Mouse (Mus musculus): ENCODE measurements around the gene Nppc. TPM values are rescaled to one million over a fixed set of nuclear protein-coding genes. Genes with fewer than 3 reads are reported as not detected.

Nppc gene
- total RNA-seq, 2 experiments from 2014 or later: 10.8 to 18.4 TPM

Small RNA genes within 50 kb of the gene (microRNA-seq; reads per million reads assigned to microRNA genes)
- gene Gm22955: not detected

Other genes starting within 250 kb of the Nppc start
- gene Nmur1, start 244.3 kb downstream of the Nppc start, total RNA-seq (2021): not detected
- not detected for gene Tex44, start 244.2 kb downstream of the Nppc start, total RNA-seq (2021)
- 100 to 1,000 TPM; 384 TPM for gene Ptma, start 143.8 kb downstream of the Nppc start, total RNA-seq (2021)
- 10 to 100 TPM; 53.3 to 62.6 TPM for gene Pde6d, start 87.9 kb downstream of the Nppc start, total RNA-seq (2021)
- gene Cops7b, start 87.7 kb downstream of the Nppc start, total RNA-seq (2021): 10 to 100 TPM; 25.2 to 25.8 TPM
- gene Dis3l2, start 33.2 kb upstream of the Nppc start, total RNA-seq (2021): 10 to 100 TPM; 27.2 to 28.4 TPM

Measured in left cerebral cortex, postnatal 36 days (tissue).